Mouse (Mus musculus) MEL (cell line): Measurements from ENCODE around the gene Fbxo9. TPM values are rescaled to one million over a fixed set of nuclear protein-coding genes. Genes with fewer than 3 reads are reported as not detected.
A peak's percentile ranks its signal among the peaks of the same experiment; 100 is the strongest.

Experiments used
- DNase-seq: peaks from one replicate; pipeline ENCODE4 v3.0.0; 2011; ENCODE audit warnings: low read depth, low spot score
- H3K27ac ChIP-seq: 2 replicates; pipeline ENCODE4 v1.5.1; 2012; ENCODE audit warnings: low read depth, mild to moderate bottlenecking, control low read depth, low read length, moderate library complexity; ENCODE audit not compliant: control insufficient read depth
- H3K27me3 ChIP-seq, 2 experiments: fragments of 150-350 bp in 1 of 2; sonication (generic) in 1 of 2; 2 replicates each; pipeline ENCODE4 v1.6.1; 2012; ENCODE audit warnings: low read length in 2 of 2, mild to moderate bottlenecking in 2 of 2, improper control_type of control experiment in 1 of 2, moderate library complexity in 1 of 2; ENCODE audit not compliant: insufficient read depth in 2 of 2, control insufficient read depth in 1 of 2
- H3K36me3 ChIP-seq, 2 experiments: 2 replicates each; pipeline ENCODE4 v1.6.1; 2012 to 2014; ENCODE audit warnings: low read length in 2 of 2, improper control_type of control experiment in 1 of 2, inconsistent platforms in 1 of 2, mild to moderate bottlenecking in 1 of 2; ENCODE audit not compliant: insufficient read depth in 2 of 2, control insufficient read depth in 1 of 2
- H3K4me1 ChIP-seq, 2 experiments: fragments of 150-350 bp in 1 of 2; sonication (generic) in 1 of 2; 2 replicates each; pipeline ENCODE4 v1.6.1; 2012; ENCODE audit warnings: low read length in 2 of 2, improper control_type of control experiment in 1 of 2, mild to moderate bottlenecking in 1 of 2; ENCODE audit not compliant: insufficient read depth in 2 of 2, control insufficient read depth in 1 of 2
- H3K4me3 ChIP-seq, 2 experiments: fragments of 150-350 bp in 1 of 2; sonication (generic) in 1 of 2; 2 replicates each; pipeline ENCODE4 v1.5.1; 2012; ENCODE audit warnings: low read depth in 2 of 2, low read length in 2 of 2, mild to moderate bottlenecking in 2 of 2, moderate library complexity in 2 of 2, control low read depth in 1 of 2, improper control_type of control experiment in 1 of 2; ENCODE audit not compliant: control insufficient read depth in 1 of 2, insufficient read depth in 1 of 2
- H3K79me2 ChIP-seq: 2 replicates; pipeline ENCODE4 v1.6.1; 2012; ENCODE audit warnings: mild to moderate bottlenecking, low read length, moderate library complexity; ENCODE audit not compliant: control insufficient read depth, poor library complexity, insufficient read depth
- H3K9ac ChIP-seq: 2 replicates; pipeline ENCODE4 v1.6.1; 2012; ENCODE audit warnings: low read depth, mild to moderate bottlenecking, control low read depth, low read length, moderate library complexity; ENCODE audit not compliant: control insufficient read depth, poor library complexity, severe bottlenecking
- H3K9me3 ChIP-seq: fragments of 150-350 bp; sonication (generic); replicated peaks from 2 replicates; pipeline ENCODE4 v1.6.1; 2012; ENCODE audit warnings: mild to moderate bottlenecking, low read length, improper control_type of control experiment, moderate library complexity; ENCODE audit not compliant: insufficient read depth
- BHLHE40 ChIP-seq: IDR thresholded peaks from 2 replicates; pipeline ENCODE4 v1.6.1; 2012; ENCODE audit warnings: low read depth, mild to moderate bottlenecking, inconsistent platforms, low read length, improper control_type of control experiment, borderline replicate concordance
- CHD1 ChIP-seq: IDR thresholded peaks from 2 replicates; pipeline ENCODE4 v1.6.1; 2012; ENCODE audit warnings: low read depth, mild to moderate bottlenecking, inconsistent platforms, low read length, improper control_type of control experiment
- CHD2 ChIP-seq: IDR thresholded peaks from 2 replicates; pipeline ENCODE4 v1.6.1; 2011; ENCODE audit warnings: low read length, improper control_type of control experiment
- CTCF ChIP-seq, 3 experiments: IDR thresholded peaks in 2 of 3; conservative IDR thresholded peaks in 1 of 3; 2 replicates each; pipeline ENCODE4 v1.5.1; 2011 to 2012; ENCODE audit warnings: low read length in 3 of 3, low read depth in 2 of 3, mild to moderate bottlenecking in 2 of 3, improper control_type of control experiment in 1 of 3, inconsistent platforms in 1 of 3, mixed read lengths in 1 of 3, moderate library complexity in 1 of 3; ENCODE audit not compliant: control insufficient read depth in 1 of 3, insufficient read depth in 1 of 3, poor library complexity in 1 of 3, severe bottlenecking in 1 of 3
- E2F4 ChIP-seq: IDR thresholded peaks from 2 replicates; pipeline ENCODE4 v1.6.1; 2011; ENCODE audit warnings: low read depth, low read length, improper control_type of control experiment, borderline replicate concordance
- ELF1 ChIP-seq: IDR thresholded peaks from 2 replicates; pipeline ENCODE4 v1.6.1; 2014; ENCODE audit warnings: low read depth, mild to moderate bottlenecking, inconsistent platforms, low read length, improper control_type of control experiment, moderate library complexity
- EP300 ChIP-seq, 2 experiments: IDR thresholded peaks; 2 replicates each; pipeline ENCODE4 v1.6.1; 2011; ENCODE audit warnings: improper control_type of control experiment in 2 of 2, low read length in 2 of 2, low read depth in 1 of 2, mild to moderate bottlenecking in 1 of 2
- ETS1 ChIP-seq: IDR thresholded peaks from 2 replicates; pipeline ENCODE4 v1.6.1; 2012; ENCODE audit warnings: low read depth, mild to moderate bottlenecking, inconsistent platforms, low read length, improper control_type of control experiment, moderate library complexity
- GABPA ChIP-seq: IDR thresholded peaks from 2 replicates; pipeline ENCODE4 v1.6.1; 2012; ENCODE audit warnings: low read depth, mild to moderate bottlenecking, inconsistent platforms, low read length, improper control_type of control experiment, moderate library complexity
- GATA1 ChIP-seq: IDR thresholded peaks from 2 replicates; pipeline ENCODE4 v1.6.1; 2011; ENCODE audit warnings: low read depth, low read length, improper control_type of control experiment
- HCFC1 ChIP-seq: IDR thresholded peaks from 2 replicates; pipeline ENCODE4 v1.6.1; 2012; ENCODE audit warnings: low read depth, mild to moderate bottlenecking, inconsistent platforms, low read length, improper control_type of control experiment, moderate library complexity
- JUND ChIP-seq: IDR thresholded peaks from 2 replicates; pipeline ENCODE4 v1.6.1; 2011; ENCODE audit warnings: low read depth, mild to moderate bottlenecking, improper control_type of control experiment, low read length
- KAT2A ChIP-seq: conservative IDR thresholded peaks from 2 replicates; pipeline ENCODE4 v1.6.1; 2012; ENCODE audit warnings: low read depth, low read length, improper control_type of control experiment, inconsistent platforms
- MAFK ChIP-seq: IDR thresholded peaks from 2 replicates; pipeline ENCODE4 v1.6.1; 2011; ENCODE audit warnings: low read depth, mild to moderate bottlenecking, low read length, improper control_type of control experiment, borderline replicate concordance
- MAX ChIP-seq: IDR thresholded peaks from 2 replicates; pipeline ENCODE4 v1.6.1; 2011; ENCODE audit warnings: low read length, improper control_type of control experiment
- MAZ ChIP-seq: IDR thresholded peaks from 2 replicates; pipeline ENCODE4 v1.6.1; 2012; ENCODE audit warnings: low read depth, mild to moderate bottlenecking, inconsistent platforms, low read length, improper control_type of control experiment
- MEF2A ChIP-seq: IDR thresholded peaks from 2 replicates; pipeline ENCODE4 v1.6.1; 2014; ENCODE audit warnings: low read depth, mild to moderate bottlenecking, inconsistent platforms, low read length, improper control_type of control experiment; ENCODE audit not compliant: poor library complexity, insufficient replicate concordance, severe bottlenecking; ENCODE audit errors: extremely low read depth
- MXI1 ChIP-seq: IDR thresholded peaks from 2 replicates; pipeline ENCODE4 v1.6.1; 2011; ENCODE audit warnings: mild to moderate bottlenecking, low read depth, low read length, improper control_type of control experiment
- MYB ChIP-seq: IDR thresholded peaks from 2 replicates; pipeline ENCODE4 v1.6.1; 2011; ENCODE audit warnings: mild to moderate bottlenecking, low read depth, low read length, improper control_type of control experiment
- MYC ChIP-seq: IDR thresholded peaks from 2 replicates; pipeline ENCODE4 v1.6.1; 2011; ENCODE audit warnings: low read depth, mild to moderate bottlenecking, low read length, improper control_type of control experiment, moderate library complexity
- NELFE ChIP-seq: IDR thresholded peaks from 2 replicates; pipeline ENCODE4 v1.6.1; 2011; ENCODE audit warnings: low read depth, low read length, improper control_type of control experiment
- NRF1 ChIP-seq: IDR thresholded peaks from 2 replicates; pipeline ENCODE4 v1.6.1; 2014; ENCODE audit warnings: low read depth, mild to moderate bottlenecking, inconsistent platforms, low read length, improper control_type of control experiment, moderate library complexity; ENCODE audit not compliant: poor library complexity, insufficient read depth, severe bottlenecking
- POLR2A ChIP-seq, 2 experiments: IDR thresholded peaks; 2 replicates each; pipeline ENCODE4 v1.6.1; 2011 to 2012; ENCODE audit warnings: low read length in 2 of 2, mild to moderate bottlenecking in 2 of 2, control low read depth in 1 of 2, improper control_type of control experiment in 1 of 2, low read depth in 1 of 2, moderate library complexity in 1 of 2; ENCODE audit not compliant: control insufficient read depth in 1 of 2, insufficient read depth in 1 of 2, poor library complexity in 1 of 2
- POLR2AphosphoS2 ChIP-seq: IDR thresholded peaks from 2 replicates; pipeline ENCODE4 v1.6.1; 2011; ENCODE audit warnings: low read length, improper control_type of control experiment
- POLR2AphosphoS5 ChIP-seq: IDR thresholded peaks from 2 replicates; pipeline ENCODE4 v1.6.1; 2012; ENCODE audit warnings: low read depth, borderline replicate concordance, mild to moderate bottlenecking, inconsistent platforms, low read length, moderate library complexity, mixed read lengths
- RCOR1 ChIP-seq: IDR thresholded peaks from 2 replicates; pipeline ENCODE4 v1.6.1; 2012; ENCODE audit warnings: low read depth, mild to moderate bottlenecking, inconsistent platforms, low read length, improper control_type of control experiment
- SIN3A ChIP-seq: IDR thresholded peaks from 2 replicates; pipeline ENCODE4 v1.6.1; 2012; ENCODE audit warnings: low read length, improper control_type of control experiment, inconsistent platforms
- SMC3 ChIP-seq: IDR thresholded peaks from 2 replicates; pipeline ENCODE4 v1.6.1; 2011; ENCODE audit warnings: low read depth, low read length, improper control_type of control experiment
- TAL1 ChIP-seq: IDR thresholded peaks from 2 replicates; pipeline ENCODE4 v1.6.1; 2012; ENCODE audit warnings: mild to moderate bottlenecking, inconsistent platforms, low read length, moderate library complexity, mixed read lengths
- TBP ChIP-seq: IDR thresholded peaks from 2 replicates; pipeline ENCODE4 v1.8.0; 2011; ENCODE audit warnings: low read depth, low read length, improper control_type of control experiment
- TCF12 ChIP-seq: IDR thresholded peaks from 2 replicates; pipeline ENCODE4 v1.6.1; 2014; ENCODE audit warnings: low read depth, mild to moderate bottlenecking, inconsistent platforms, low read length, improper control_type of control experiment, moderate library complexity
- USF1 ChIP-seq: IDR thresholded peaks from 2 replicates; pipeline ENCODE4 v1.6.1; 2014; ENCODE audit warnings: low read depth, mild to moderate bottlenecking, inconsistent platforms, low read length, improper control_type of control experiment, moderate library complexity
- USF2 ChIP-seq, 2 experiments: IDR thresholded peaks; 2 replicates each; pipeline ENCODE4 v1.6.1; 2011 to 2012; ENCODE audit warnings: improper control_type of control experiment in 2 of 2, low read length in 2 of 2, borderline replicate concordance in 1 of 2, inconsistent platforms in 1 of 2, low read depth in 1 of 2, mild to moderate bottlenecking in 1 of 2; ENCODE audit not compliant: insufficient read depth in 1 of 2
- ZC3H11A ChIP-seq: IDR thresholded peaks from 2 replicates; pipeline ENCODE4 v1.6.1; 2012; ENCODE audit warnings: low read depth, mild to moderate bottlenecking, inconsistent platforms, low read length, improper control_type of control experiment
- ZKSCAN1 ChIP-seq: IDR thresholded peaks from 2 replicates; pipeline ENCODE4 v1.6.1; 2012; ENCODE audit warnings: low read depth, mild to moderate bottlenecking, inconsistent platforms, low read length, improper control_type of control experiment, moderate library complexity
- ZMIZ1 ChIP-seq: IDR thresholded peaks from 2 replicates; pipeline ENCODE4 v1.6.1; 2012; ENCODE audit warnings: low read depth, mild to moderate bottlenecking, inconsistent platforms, low read length, improper control_type of control experiment, moderate library complexity
- ZNF384 ChIP-seq: IDR thresholded peaks from 2 replicates; pipeline ENCODE4 v1.6.1; 2012; ENCODE audit warnings: low read depth, mild to moderate bottlenecking, inconsistent platforms, low read length, improper control_type of control experiment
- polyA plus RNA-seq, 2 experiments: library from polyadenylated mRNA; stranded (reverse) in 1 of 2; unstranded in 1 of 2; fragments of >175 nt in 1 of 2; fragments of >200 nt in 1 of 2; gene quantifications; 2 replicates each; pipeline versions ENCODE4 v1.2.1 to v1.2.4; 2012; ENCODE audit warnings: low replicate concordance in 2 of 2, low read depth in 1 of 2; ENCODE audit not compliant: insufficient read length in 2 of 2, insufficient read depth in 1 of 2, missing spikeins in 1 of 2
- total RNA-seq: library from RNA; depleted of rRNA; stranded (reverse); fragments of 300-350 nt; gene quantifications from 2 replicates; pipeline ENCODE4 v1.2.3, GENCODE M21; 2012

Gene Fbxo9
- total and polyA plus RNA-seq, 3 experiments: 47.0 to 402 (median 56.0) TPM

GRCm38 (mm10) chr9:78046755-78047154, 62.1 kb downstream of the Fbxo9 start:
- Histone ChIP-seq H3K27me3 (peaks cover 0 to 1% of the 10 kb centered on the region in 2 experiments; a peak in 1 of 4 replicates), H3K9ac (peak overlapping the region; percentile 69), H3K9me3 (no peaks in the 10 kb centered on the region), H3K27ac (peak overlapping the region; percentile 38; the same call in 1 of the 2 replicates), H3K4me1 (peaks cover 0 to 3% of the 10 kb centered on the region in 2 experiments; a peak in 1 of 4 replicates), H3K79me2 (no peaks in the 10 kb centered on the region; the same call in 1 of the 2 replicates), H3K4me3 (peak overlapping the region; percentile 82 to 94), H3K36me3 (peaks cover 0 to 4% of the 10 kb centered on the region in 2 experiments; a peak in 1 of 4 replicates)
- peak; percentile 84 for DNase-seq
- TF ChIP-seq ELF1: 0 out of 2 replicates have a peak, but pooled peaks have one; percentile 29
- TF ChIP-seq EP300 (IDR thresholded peaks at IDR 0.05; ENCODE audit: low read depth in 1 of 2, low read length in 2 of 2): 0 out of 4 replicates have a peak, but pooled peaks of 1 of the 2 experiments have one; percentile 8
- TF ChIP-seq ZC3H11A: peak; percentile 11; the same call in 1 of the 2 replicates
- no peak for TF ChIP-seq E2F4
- no peak for TF ChIP-seq CHD2
- no peak for TF ChIP-seq MAZ
- no peak for TF ChIP-seq MEF2A
- TF ChIP-seq MXI1: peak; percentile 73; the same call in 1 of the 2 replicates
- TF ChIP-seq ZNF384: no peak
- no peak for TF ChIP-seq NELFE
- peak; percentile 31 to 70 (median 48); a peak in 5 of 6 replicates for TF ChIP-seq CTCF (IDR thresholded peaks at IDR 0.05 in 2 of 3, conservative IDR thresholded peaks at IDR 0.05 in 1 of 3; ENCODE audit: control insufficient read depth in 1 of 3, insufficient read depth in 1 of 3, low read depth in 2 of 3, low read length in 3 of 3, poor library complexity in 1 of 3, severe bottlenecking in 1 of 3)
- TF ChIP-seq TCF12: peak; percentile 28; the same call in 1 of the 2 replicates
- TF ChIP-seq MAFK: peak; percentile 59; the same call in 1 of the 2 replicates
- no peak for TF ChIP-seq CHD1
- no peak for TF ChIP-seq GABPA
- TF ChIP-seq POLR2A (IDR thresholded peaks at IDR 0.05; ENCODE audit: control insufficient read depth in 1 of 2, insufficient read depth in 1 of 2, low read depth in 1 of 2, low read length in 2 of 2, poor library complexity in 1 of 2): peak in 1 of 2 experiments; percentile 29; a peak in 1 of 4 replicates
- TF ChIP-seq BHLHE40: no peak
- TF ChIP-seq USF1: no peak
- TF ChIP-seq USF2 (IDR thresholded peaks at IDR 0.05; ENCODE audit: borderline replicate concordance in 1 of 2, insufficient read depth in 1 of 2, low read depth in 1 of 2, low read length in 2 of 2): no peak
- TF ChIP-seq SIN3A: peak; percentile 83
- TF ChIP-seq GATA1: peak; percentile 67
- no peak; the same call in 1 of the 2 replicates for TF ChIP-seq TBP
- TF ChIP-seq ETS1: peak; percentile 57; the same call in 1 of the 2 replicates
- no peak for TF ChIP-seq MYB
- TF ChIP-seq POLR2AphosphoS5: no peak
- no peak for TF ChIP-seq ZKSCAN1
- no peak for TF ChIP-seq HCFC1
- no peak for TF ChIP-seq ZMIZ1
- no peak for TF ChIP-seq KAT2A
- TF ChIP-seq MYC: no peak
- TF ChIP-seq JUND: no peak
- TF ChIP-seq NRF1: no peak
- 0 out of 2 replicates have a peak, but pooled peaks have one; percentile 17 for TF ChIP-seq RCOR1
- peak; percentile 31 for TF ChIP-seq SMC3
- TF ChIP-seq POLR2AphosphoS2: no peak
- peak; percentile 65 for TF ChIP-seq MAX
- TF ChIP-seq TAL1: no peak
